Mouse (Mus musculus) heart, postnatal 14 days (tissue): ENCODE results near the gene Glycam1. TPM values are rescaled to one million over a fixed set of nuclear protein-coding genes. Genes with fewer than 3 reads are reported as not detected.
"Not testable (repeated sequence)": the region's sequence is repeated elsewhere in the genome, so short reads cannot be mapped to it uniquely, and the experiment has no call there.

ENCODE experiments used
- DNase-seq, 2 experiments: peaks; one replicate each; pipeline ENCODE4 v3.0.0; 2021 to 2022
- intact Hi-C: fragments of 180-260 bp; cut with DNase I; formaldehyde crosslinking; loops from one replicate; pipeline ENCODE4 v1.15.1; 2025
- long read RNA-seq, 2 experiments: library from polyadenylated mRNA; stranded (forward); transcript quantifications; one replicate each; pipeline ENCODE4 v2.0.0; 2021
- total RNA-seq, 2 experiments: library from RNA; stranded (reverse); gene quantifications; 2 replicates each; pipeline ENCODE4 v1.2.3; 2021

The Glycam1 gene
- total RNA-seq, result not detected
- long read RNA-seq, experiment 1, result 0 reads
- long read RNA-seq, experiment 2, result 0 reads

DNA sequence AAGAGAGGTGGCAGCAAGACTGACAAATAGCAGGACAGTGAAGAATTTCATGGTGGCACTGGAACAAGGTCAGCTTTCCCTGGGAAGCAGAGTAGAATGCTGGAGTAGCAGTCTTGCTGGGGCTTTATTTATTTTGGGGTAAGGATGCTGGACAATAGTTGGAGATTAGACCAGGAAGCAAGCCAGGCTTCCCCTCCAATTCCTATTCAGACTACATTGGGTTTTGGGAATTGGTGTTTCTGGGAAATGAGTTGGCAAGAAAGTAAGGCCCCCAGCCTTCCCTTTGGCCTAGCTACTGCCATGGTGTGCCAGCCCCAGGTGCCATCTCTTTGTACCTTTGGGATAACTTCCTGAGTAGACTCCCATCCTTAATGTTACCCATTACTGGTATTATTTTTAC lies at the start of gene Glycam1:
TSS of gene Glycam1 (minus strand) at position 101 of the 400 bp plus-strand sequence.
- intact Hi-C loops, result no loop called here
- DNase-seq, result no peak

GRCm38 (mm10) chr15:103604481-103604880 lies 39.6 kb upstream of the Glycam1 start:
- no peak for DNase-seq
- intact Hi-C loops, result no loop called here

DNA sequence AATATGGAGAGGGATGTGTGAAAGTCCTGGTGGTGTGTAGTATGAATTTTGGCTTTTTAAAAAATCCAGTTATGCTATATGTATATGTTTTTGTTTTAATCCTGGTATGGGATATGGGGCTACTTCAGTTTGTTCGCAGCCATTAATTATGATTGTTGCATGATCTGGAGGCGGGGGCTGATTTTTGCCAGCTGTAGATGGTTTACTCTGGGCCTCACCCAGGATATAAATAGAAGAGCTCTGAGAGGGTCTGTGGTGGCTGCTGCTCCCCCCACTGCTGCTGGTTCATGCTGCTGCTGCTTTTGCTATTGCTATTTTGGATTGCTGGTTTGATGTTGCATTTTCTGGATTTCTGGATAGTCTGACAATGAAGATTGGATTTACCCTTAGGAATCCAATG lies 25.9 kb upstream of the Glycam1 start:
- no peak for DNase-seq
- intact Hi-C loops, result no loop called here

DNA sequence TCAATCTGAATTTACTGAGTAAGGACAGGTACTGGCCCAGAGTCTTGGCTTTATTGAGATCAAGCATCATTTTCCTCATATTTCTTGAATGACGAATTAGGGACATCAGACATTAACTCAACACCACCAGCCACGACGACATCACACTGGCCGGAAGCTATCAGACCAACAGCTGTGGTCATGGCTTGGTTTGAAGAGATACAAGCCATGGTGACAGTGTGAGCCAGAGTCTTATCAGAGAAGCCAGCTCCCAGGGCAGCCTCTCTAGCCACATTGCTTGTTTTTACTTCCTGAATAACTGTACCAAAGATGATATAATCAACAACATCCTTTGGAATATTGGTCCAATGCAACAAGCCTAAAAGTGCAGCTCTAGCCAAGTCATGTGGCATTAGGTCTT lies 22.9 kb upstream of the Glycam1 start:
- intact Hi-C loops, result not testable (repeated sequence)

DNA sequence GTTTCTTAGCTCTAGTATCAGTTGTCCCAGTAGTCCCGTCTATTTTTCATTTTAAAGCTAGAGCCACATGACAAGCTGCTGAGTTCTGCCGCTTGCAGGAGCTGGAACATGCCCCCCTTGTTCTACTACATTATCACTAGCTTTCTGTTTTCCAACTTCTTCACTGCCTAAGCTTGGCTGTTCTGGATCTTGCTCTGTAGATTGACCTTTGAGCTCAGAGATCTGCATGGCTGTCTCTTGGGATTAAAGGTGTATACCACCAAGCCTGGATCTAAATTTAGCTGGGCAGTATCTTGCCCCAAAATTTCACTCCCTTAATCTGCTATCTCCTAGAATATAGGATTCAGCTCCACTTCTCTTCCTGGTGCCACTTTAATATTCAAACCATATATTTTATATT lies 21.0 kb upstream of the Glycam1 start:
- intact Hi-C loops, result no loop called here
- no peak for DNase-seq

More for the DNA sequence above, 22.9 kb upstream of the Glycam1 start:
- DNase-seq, result not testable (repeated sequence)

GRCm38 (mm10) chr15:103552096-103552690 lies 12.7 kb downstream of the Glycam1 start:
- peak; percentile 11 to 72 for DNase-seq
- intact Hi-C loops, result no loop called here

- no peak for DNase-seq
Measured at GRCm38 (mm10) chr15:103551053-103551452, 13.8 kb downstream of the Glycam1 start.

GRCm38 (mm10) chr15:103549475-103549874 lies 15.4 kb downstream of the Glycam1 start:
- DNase-seq, result no peak
- intact Hi-C loops, result no loop called here

More at GRCm38 (mm10) chr15:103551053-103551452, 13.8 kb downstream of the Glycam1 start:
- intact Hi-C loops, result no loop called here

DNA sequence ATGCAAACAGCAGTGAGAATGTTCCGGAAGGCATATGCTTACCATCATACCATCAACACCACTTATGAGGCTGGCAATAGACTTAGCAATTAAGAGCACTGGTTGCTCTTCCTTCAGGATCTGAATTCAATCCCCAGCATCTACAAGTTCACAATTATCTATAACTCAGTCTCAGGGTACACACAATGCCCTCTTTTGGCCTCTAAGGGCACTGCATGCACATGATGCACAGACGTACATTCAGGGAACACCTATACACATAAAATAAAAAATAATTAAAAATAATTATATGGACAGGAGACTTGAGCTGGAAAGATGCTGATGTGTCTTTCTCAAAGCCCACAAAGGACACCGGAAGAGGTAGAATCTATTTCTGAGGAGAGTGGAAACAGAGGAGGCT lies 16.9 kb downstream of the Glycam1 start:
- no peak for DNase-seq
- intact Hi-C loops, result no loop called here

DNA sequence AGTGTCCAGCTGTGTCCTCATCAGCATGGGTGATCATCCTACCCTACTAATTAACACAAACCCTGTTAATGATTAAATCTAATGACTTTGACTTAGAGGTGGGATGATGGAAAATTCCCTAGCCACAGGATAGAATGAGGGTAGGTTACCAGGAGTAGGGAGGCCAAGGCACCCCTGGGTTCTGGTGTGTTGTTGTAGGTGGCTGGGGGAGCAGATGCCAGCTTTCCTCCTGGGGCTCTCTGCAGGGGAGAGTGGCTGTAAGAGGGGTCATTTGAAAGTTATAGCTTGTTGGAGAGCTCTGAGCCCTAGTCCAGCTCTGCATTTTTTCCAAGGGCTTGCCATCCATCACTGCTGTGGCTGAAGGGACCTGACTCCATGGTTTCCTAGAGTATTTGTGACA lies 22.4 kb downstream of the Glycam1 start:
- no peak for DNase-seq
- intact Hi-C loops, result no loop called here

GRCm38 (mm10) chr15:103540646-103541045 lies 24.2 kb downstream of the Glycam1 start:
- no peak for DNase-seq
- intact Hi-C loops, result no loop called here

DNA sequence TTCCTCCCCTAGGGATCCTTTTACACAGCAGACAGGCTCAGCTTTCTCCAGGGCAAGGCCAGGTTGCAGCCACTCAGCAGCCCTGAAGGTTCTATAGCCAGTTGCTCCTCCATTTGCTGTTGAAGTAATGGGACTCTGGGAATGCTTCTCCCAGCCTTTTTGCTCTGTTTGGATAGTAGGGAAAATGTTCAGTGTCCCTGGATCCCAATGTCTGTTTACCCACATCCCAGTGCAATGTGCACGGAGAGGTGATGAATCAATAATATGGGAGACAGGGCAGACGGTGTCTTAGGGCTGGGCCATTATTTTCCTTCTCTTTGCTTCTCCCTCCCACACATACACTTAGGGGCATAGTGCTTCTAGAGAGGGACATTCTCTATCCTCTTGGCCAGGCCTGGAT lies 25.6 kb downstream of the Glycam1 start:
- intact Hi-C loops, result no loop called here
- no peak for DNase-seq

DNA sequence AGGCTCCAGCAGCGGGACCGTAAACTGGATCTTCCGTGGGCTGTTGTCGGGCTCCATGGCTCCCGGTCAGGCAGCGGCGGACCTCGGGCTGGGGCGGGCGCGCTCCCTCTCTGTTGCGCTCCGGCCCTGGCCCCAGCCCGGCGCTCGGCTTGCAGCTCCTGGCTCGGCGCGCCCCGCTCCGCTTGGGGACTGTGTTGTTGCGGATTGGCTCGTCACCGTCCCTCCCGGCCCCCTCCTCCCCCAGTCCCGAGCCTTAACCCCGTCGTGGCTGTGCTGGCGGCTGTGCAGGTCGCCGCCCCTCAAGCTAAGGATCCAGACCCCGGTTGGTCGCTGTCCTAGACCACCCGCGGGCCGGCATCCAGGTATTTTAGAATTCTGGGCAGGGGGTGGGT lies 27.1 kb downstream of the Glycam1 start, which contains the start of gene Ppp1r1a:
TSS of gene Ppp1r1a (minus strand) at position 182 of the 392 bp plus-strand sequence.
- DNase-seq, result peak; percentile 64 to 70
- intact Hi-C loops, result no loop called here

- intact Hi-C loops, result no loop called here
Measured at GRCm38 (mm10) chr15:103537011-103537821, 27.7 kb downstream of the Glycam1 start.

GRCm38 (mm10) chr15:103536456-103536855 lies 28.4 kb downstream of the Glycam1 start:
- DNase-seq, result no peak
- intact Hi-C loops, result no loop called here

More at GRCm38 (mm10) chr15:103537011-103537821, 27.7 kb downstream of the Glycam1 start:
- peak; percentile 26 to 37 for DNase-seq

GRCm38 (mm10) chr15:103535786-103536185 lies 29.1 kb downstream of the Glycam1 start:
- no peak for DNase-seq
- intact Hi-C loops, result no loop called here

GRCm38 (mm10) chr15:103535030-103535429 lies 29.9 kb downstream of the Glycam1 start:
- DNase-seq, result no peak
- intact Hi-C loops, result no loop called here

DNA sequence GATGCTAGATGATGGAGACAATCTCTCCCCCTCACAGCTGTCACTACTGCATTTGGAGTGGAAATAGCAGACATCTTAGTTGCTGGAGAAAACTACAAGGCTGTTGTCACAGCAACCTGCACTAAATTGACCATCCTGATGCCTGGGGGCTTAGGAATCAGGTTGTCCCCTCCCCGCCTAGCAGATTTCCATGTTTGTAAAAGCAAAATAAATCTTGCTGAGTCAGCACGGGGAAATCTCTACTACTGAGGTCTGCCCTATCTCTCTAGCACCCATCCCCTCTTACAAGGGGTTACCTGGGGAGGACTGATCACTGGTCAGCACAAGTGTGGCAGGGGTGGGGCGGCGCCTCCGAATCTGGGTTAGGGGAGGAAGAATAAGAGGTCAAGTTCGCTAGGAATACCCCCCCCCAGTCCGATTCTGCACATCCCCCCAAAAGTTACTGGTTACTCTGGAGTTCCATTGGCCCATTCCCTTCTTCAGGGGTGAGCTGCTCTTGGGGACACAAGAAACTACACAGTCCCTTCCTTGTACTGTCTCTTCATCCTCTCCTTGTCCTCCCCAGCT lies 30.7 kb downstream of the Glycam1 start:
- intact Hi-C loops, result no loop called here
- no peak for DNase-seq

DNA sequence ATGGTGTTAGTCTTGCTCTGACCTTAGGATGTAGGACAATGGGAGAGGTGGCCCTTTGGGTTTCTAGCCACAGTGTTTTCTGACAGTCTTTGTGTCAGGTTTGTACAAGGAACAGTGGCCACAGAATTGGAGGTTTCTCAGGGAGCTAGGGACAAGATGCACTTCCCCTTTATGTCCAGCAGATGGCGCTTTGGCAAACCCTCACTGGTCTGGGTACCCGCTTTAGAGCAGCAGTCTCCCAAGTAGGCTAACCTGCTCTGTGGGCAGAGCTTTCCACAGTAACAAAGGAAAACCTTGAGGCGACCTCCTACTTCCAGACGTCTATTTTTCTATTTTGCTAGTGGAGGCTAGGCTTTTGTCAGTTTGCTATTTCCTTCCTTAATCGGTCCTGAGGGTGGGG lies 34.5 kb downstream of the Glycam1 start:
- DNase-seq, result peak; percentile 33 to 62
- intact Hi-C loops, result no loop called here

DNA sequence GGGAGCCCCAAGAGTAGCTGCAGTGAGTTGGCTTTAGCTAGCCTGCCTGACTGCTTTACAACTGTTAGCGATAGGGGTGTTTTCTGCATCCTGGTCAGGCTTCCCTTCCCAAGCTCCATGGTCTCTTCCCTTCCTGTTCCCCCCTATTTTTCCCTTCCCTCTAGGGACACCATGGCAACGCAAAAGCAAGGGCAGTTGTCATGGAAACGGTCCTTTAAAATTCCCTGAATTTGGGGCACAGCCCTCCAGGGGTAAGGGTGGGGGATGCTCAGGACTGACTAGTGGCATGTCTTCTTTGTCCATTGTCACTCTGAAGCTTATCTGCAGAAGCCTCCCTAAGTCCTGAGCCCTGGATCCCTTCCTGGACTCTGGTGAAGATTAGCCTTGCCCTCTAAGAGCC lies 41.7 kb downstream of the Glycam1 start:
- DNase-seq, result no peak

GRCm38 (mm10) chr15:103522458-103523099 lies 42.3 kb downstream of the Glycam1 start:
- no peak for DNase-seq
- intact Hi-C loops, result no loop called here

More for the DNA sequence above, 41.7 kb downstream of the Glycam1 start:
- intact Hi-C loops, result no loop called here
